Mouse (Mus musculus): Measurements from ENCODE around the gene Ntn1.

Gene Ntn1

GRCm38 (mm10) chr11:68195693-68196176 lies 204.9 kb downstream of the Ntn1 start:
- CTCF ChIA-PET: no interaction called here

- CTCF ChIA-PET: no interaction called here
These were observed 205.5 kb downstream of the Ntn1 start for GRCm38 (mm10) chr11:68195168-68195567.

GRCm38 (mm10) chr11:68190849-68191248 lies 209.8 kb downstream of the Ntn1 start:
- CTCF ChIA-PET: no interaction called here

GRCm38 (mm10) chr11:68188695-68189201 lies 211.9 kb downstream of the Ntn1 start:
- CTCF ChIA-PET: no interaction called here

DNA sequence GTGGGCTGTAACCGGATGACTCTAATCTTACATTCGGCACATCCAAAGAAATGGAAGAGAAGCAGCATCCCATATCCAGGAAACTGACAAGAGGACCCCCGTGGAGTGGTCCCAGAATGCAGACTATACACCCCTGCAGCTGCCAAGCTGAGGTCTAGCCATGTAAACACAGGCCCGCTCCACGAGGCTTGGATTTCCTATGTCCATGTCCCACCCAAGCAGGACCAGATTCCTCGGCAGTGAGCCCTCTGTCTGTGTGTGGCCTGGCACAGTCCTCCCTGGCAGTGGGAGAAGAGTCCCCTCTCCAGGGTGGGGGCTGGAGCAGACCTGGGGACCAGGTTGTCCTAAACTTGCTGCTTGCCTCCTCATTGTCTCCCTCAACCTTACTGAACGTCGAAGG lies 213.4 kb downstream of the Ntn1 start:
- CTCF ChIA-PET: no interaction called here

DNA sequence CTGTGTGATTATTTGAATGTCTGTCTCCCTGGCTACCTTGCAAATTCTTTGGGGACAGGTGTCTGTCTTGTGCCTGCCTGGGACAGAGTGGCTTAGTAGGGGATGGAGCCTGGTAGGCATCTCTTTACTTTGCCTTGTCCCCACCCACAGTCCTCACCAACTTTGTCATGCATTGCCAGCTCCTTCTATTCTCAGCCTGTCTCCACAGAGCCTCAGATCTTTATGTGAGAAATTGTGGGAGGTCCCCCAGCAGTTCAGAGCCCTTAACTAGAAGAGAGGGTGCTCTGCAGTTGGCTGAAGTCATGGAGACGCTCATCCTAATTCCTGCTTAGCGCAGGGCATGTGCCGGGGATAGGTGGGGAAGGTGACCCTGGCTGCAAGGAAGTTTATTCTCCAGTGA lies 215.0 kb downstream of the Ntn1 start:
- CTCF ChIA-PET: no interaction called here

- CTCF ChIA-PET: no interaction called here
These were observed 223.2 kb downstream of the Ntn1 start for GRCm38 (mm10) chr11:68177415-68177814.

DNA sequence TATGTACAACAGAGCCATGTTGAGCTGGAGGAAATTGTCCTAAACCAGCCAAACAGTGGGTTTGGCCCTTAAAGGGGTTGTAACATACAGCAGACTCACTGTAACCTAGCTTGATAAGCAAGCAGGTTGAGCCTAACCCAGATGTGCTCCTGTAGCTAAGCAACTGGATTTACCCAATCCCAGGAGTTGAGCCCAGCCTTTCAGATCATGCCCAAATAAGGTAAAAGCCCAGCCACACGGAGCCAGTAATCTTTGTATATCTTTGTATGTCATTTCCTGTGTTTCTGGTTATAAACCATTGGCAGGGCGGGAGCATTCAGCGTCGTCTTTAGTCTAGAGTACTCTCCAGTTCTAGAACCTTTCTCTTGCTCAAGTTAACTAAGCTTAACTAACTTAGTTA lies 224.1 kb downstream of the Ntn1 start:
- CTCF ChIA-PET: no interaction called here

DNA sequence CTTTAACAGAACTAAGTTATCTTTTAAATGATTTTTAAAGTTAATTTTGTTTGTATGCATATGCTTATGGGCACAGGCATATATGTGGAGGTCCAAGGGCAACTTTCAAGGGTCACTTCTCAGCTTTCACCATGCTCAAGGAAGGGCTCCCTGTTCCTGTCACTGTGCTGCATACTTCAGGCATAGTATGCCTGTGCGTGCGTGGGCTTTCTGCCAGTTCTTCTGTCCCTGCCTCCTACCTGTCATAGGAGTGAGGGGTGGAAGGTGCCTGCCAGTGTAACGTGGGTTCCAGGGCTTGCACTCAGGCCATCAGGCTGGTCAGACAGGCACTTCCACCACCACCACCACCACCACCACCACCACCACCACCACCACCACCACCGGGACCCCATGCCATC lies 228.0 kb downstream of the Ntn1 start:
- CTCF ChIA-PET: no interaction called here

GRCm38 (mm10) chr11:68171973-68172647 lies 228.5 kb downstream of the Ntn1 start:
- CTCF ChIA-PET: no interaction called here

DNA sequence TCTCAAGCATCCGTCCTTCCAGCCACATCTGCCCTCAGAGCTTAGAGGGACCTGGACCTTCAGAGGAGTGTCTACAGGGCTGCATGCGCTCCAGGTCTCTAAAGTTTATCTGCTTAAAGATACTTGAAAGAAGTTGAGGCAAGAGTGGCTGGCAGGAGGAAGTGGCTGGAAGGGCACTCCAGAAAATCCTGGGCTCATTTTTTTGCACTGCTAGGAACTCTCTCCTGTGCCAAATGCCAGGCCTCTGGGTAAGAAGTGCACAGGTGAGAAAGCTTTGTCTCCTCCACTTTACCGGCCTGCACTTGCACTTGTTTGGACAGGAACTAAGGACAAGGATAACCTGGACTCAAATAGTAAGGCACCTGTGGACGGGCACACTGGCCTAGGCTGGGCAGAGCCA lies 232.2 kb downstream of the Ntn1 start:
- CTCF ChIA-PET: no interaction called here

GRCm38 (mm10) chr11:68164408-68164807 lies 236.2 kb downstream of the Ntn1 start:
- CTCF ChIA-PET: no interaction called here

DNA sequence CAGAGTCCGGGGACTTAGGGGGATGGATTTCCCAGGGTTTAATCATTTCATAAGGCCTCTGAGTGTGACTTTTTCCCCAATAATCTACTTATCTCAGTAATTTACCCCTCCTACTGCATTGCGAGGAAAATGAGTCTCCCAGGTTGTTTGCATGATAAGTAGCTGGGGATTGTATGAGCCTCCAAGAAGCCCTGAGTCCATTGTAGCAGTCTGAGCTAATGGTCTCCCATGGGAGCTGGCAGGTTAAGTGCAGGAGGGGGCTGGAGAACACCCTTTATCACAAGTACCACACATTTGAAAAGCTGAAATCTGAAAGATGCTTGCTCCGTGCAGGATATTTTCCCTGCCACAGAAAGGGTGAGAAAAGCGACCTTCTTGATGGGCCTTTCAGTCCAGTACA lies 240.8 kb downstream of the Ntn1 start:
- CTCF ChIA-PET: no interaction called here
